Mouse (Mus musculus) CH12.LX (cell line): ENCODE data around the gene Gm20388. TPM values are rescaled to one million over a fixed set of nuclear protein-coding genes. Genes with fewer than 3 reads are reported as not detected.
A peak's percentile ranks its signal among the peaks of the same experiment; 100 is the strongest.

Source experiments
- DNase-seq: peaks from one replicate; pipeline ENCODE4 v3.0.0-alpha.2; 2013; ENCODE audit errors: extremely low read depth
- H3K27ac ChIP-seq: 2 replicates; pipeline ENCODE4 v1.5.1; 2012; ENCODE audit warnings: low read depth, mild to moderate bottlenecking, control low read depth, moderate library complexity; ENCODE audit not compliant: insufficient read depth
- H3K27me3 ChIP-seq: replicated peaks from 2 replicates; pipeline ENCODE3; 2012; ENCODE audit warnings: inconsistent platforms
- H3K36me3 ChIP-seq, 2 experiments: replicated peaks in 1 of 2; 2 replicates each; pipeline versions ENCODE3 to v1.6.1; 2012; ENCODE audit warnings: inconsistent platforms in 1 of 2, low read length in 1 of 2, mild to moderate bottlenecking in 1 of 2, mixed read lengths in 1 of 2, moderate library complexity in 1 of 2; ENCODE audit not compliant: control insufficient read depth in 1 of 2, insufficient read depth in 1 of 2
- H3K4me1 ChIP-seq, 2 experiments: 2 replicates each; pipeline ENCODE4 v1.6.1; 2012; ENCODE audit warnings: inconsistent platforms in 1 of 2, moderate library complexity in 1 of 2; ENCODE audit not compliant: insufficient read depth in 2 of 2, control insufficient read depth in 1 of 2
- H3K4me2 ChIP-seq: 2 replicates; pipeline ENCODE4 v1.6.1; 2012; ENCODE audit warnings: low read depth, mild to moderate bottlenecking, control low read depth; ENCODE audit not compliant: poor library complexity, insufficient read depth, severe bottlenecking
- H3K4me3 ChIP-seq, 3 experiments: fragments of 150-350 bp in 1 of 3; sonication (generic) in 1 of 3; replicated peaks in 1 of 3; 2 replicates each; pipeline versions ENCODE3 to v1.5.1; 2011 to 2012; ENCODE audit warnings: low read depth in 2 of 3, low read length in 2 of 3, mild to moderate bottlenecking in 2 of 3, moderate library complexity in 2 of 3, control low read depth in 1 of 3, improper control_type of control experiment in 1 of 3, inconsistent platforms in 1 of 3, mixed read lengths in 1 of 3; ENCODE audit not compliant: poor library complexity in 1 of 3
- H3K79me2 ChIP-seq: replicated peaks from 2 replicates; pipeline ENCODE4 v1.6.1; 2012; ENCODE audit warnings: mild to moderate bottlenecking, moderate library complexity; ENCODE audit not compliant: control insufficient read depth, poor library complexity, insufficient read depth, severe bottlenecking; ENCODE audit errors: extremely low read depth
- H3K9ac ChIP-seq: 2 replicates; pipeline ENCODE4 v1.6.1; 2012; ENCODE audit warnings: low read depth, mild to moderate bottlenecking, control low read depth, moderate library complexity; ENCODE audit not compliant: insufficient read depth
- H3K9me3 ChIP-seq: replicated peaks from 2 replicates; pipeline ENCODE3; 2012; ENCODE audit warnings: low read length, inconsistent platforms, mixed read lengths
- ELF1 ChIP-seq: IDR thresholded peaks from 2 replicates; pipeline ENCODE4 v1.6.1; 2014; ENCODE audit warnings: low read depth, mild to moderate bottlenecking, inconsistent platforms, low read length, improper control_type of control experiment
- NELFE ChIP-seq: IDR thresholded peaks from 2 replicates; pipeline ENCODE4 v1.6.1; 2011; ENCODE audit warnings: low read depth, low read length, improper control_type of control experiment
- PAX5 ChIP-seq: IDR thresholded peaks from 2 replicates; pipeline ENCODE4 v1.6.1; 2012; ENCODE audit warnings: low read length, inconsistent platforms, mixed read lengths
- POLR2AphosphoS2 ChIP-seq: IDR thresholded peaks from 2 replicates; pipeline ENCODE4 v1.6.1; 2011; ENCODE audit warnings: low read depth, low read length, improper control_type of control experiment
- SMC3 ChIP-seq: IDR thresholded peaks from 2 replicates; pipeline ENCODE4 v1.6.1; 2011; ENCODE audit warnings: low read depth, low read length, improper control_type of control experiment
- USF1 ChIP-seq: IDR thresholded peaks from 2 replicates; pipeline ENCODE4 v1.6.1; 2014; ENCODE audit warnings: low read depth, mild to moderate bottlenecking, inconsistent platforms, low read length, improper control_type of control experiment
- USF2 ChIP-seq: conservative IDR thresholded peaks from 2 replicates; pipeline ENCODE4 v1.6.1; 2011; ENCODE audit warnings: low read depth, low read length, improper control_type of control experiment
- dilution Hi-C: fragments of 300-500 bp; cut with MboI; formaldehyde crosslinking; loops from 2 replicates; pipeline ENCODE4 v1.14.3; 2020; ENCODE audit warnings: low sequenced_read_pairs; ENCODE audit not compliant: extremely low pct_unique_long_range_greater_than_20kb, extremely low pct_ligation_motif_present
- in situ Hi-C: fragments of 300-500 bp; cut with MboI; formaldehyde crosslinking; loops from 3 replicates; pipeline ENCODE4 v1.14.3; 2019; ENCODE audit warnings: low sequenced_read_pairs, low pct_ligation_motif_present, low pct_unique_long_range_greater_than_20kb, mixed read lengths
- polyA plus RNA-seq: library from polyadenylated mRNA; unstranded; fragments of >175 nt; gene quantifications from 2 replicates; pipeline ENCODE4 v1.2.1, GENCODE M21; 2012; ENCODE audit warnings: low read depth; ENCODE audit not compliant: insufficient read length
- total RNA-seq, 2 experiments: library from RNA; depleted of rRNA; stranded (reverse); fragments of 300-350 nt in 1 of 2; fragments of >200 nt in 1 of 2; gene quantifications; 2 replicates each; pipeline ENCODE4 v1.2.3; 2012 to 2014

Gene Gm20388
- total and polyA plus RNA-seq, 3 experiments: 14.8 to 26.3 (median 22.2) TPM

- in situ Hi-C loops (no loop called here), dilution Hi-C loops (no loop called here)
- H3K9me3 ChIP-seq: peaks cover 3% of the 10 kb centered on the region
- H3K9ac ChIP-seq: no peak overlapping the region
- no peak for TF ChIP-seq ELF1
- no peak overlapping the region for H3K27ac ChIP-seq
- H3K27me3 ChIP-seq: peaks cover 89% of the 10 kb centered on the region
- no peaks in the 10 kb centered on the region for H3K79me2 ChIP-seq
- no peak overlapping the region for H3K4me3 ChIP-seq
- no peak overlapping the region for H3K4me2 ChIP-seq
- peak; percentile 26 for DNase-seq
- peaks cover 7 to 20% of the 10 kb centered on the region in 2 experiments for H3K4me1 ChIP-seq
- H3K36me3 ChIP-seq: no peaks in the 10 kb centered on the region
Observed at GRCm38 (mm10) chr8:120120951-120121350, 210.3 kb downstream of the Gm20388 start.

GRCm38 (mm10) chr8:120124261-120124660 is 213.6 kb downstream of the Gm20388 start:
- H3K9me3 ChIP-seq: peaks cover 8% of the 10 kb centered on the region
- DNase-seq: no peak
- H3K4me2 ChIP-seq: no peak overlapping the region
- no peak for TF ChIP-seq USF1
- in situ Hi-C loops: no loop called here
- no peak overlapping the region for H3K4me3 ChIP-seq
- dilution Hi-C loops: no loop called here
- H3K79me2 ChIP-seq: no peaks in the 10 kb centered on the region
- H3K27ac ChIP-seq: no peak overlapping the region
- H3K4me1 ChIP-seq: peaks cover 7 to 17% of the 10 kb centered on the region in 2 experiments
- H3K27me3 ChIP-seq: peaks cover 84% of the 10 kb centered on the region
- H3K9ac ChIP-seq: no peak overlapping the region
- H3K36me3 ChIP-seq: no peaks in the 10 kb centered on the region

- Histone ChIP-seq H3K79me2 (no peaks in the 10 kb centered on the region), H3K4me3 (no peak overlapping the region), H3K9ac (no peak overlapping the region), H3K27ac (no peak overlapping the region), H3K27me3 (peaks cover 86% of the 10 kb centered on the region), H3K4me1 (peaks cover 4 to 10% of the 10 kb centered on the region in 2 experiments)
- dilution Hi-C loops: no loop called here
- TF ChIP-seq ELF1: no peak
- no peak for TF ChIP-seq PAX5
- no peak for TF ChIP-seq NELFE
- no peak for TF ChIP-seq POLR2AphosphoS2
- TF ChIP-seq USF2: no peak
- TF ChIP-seq SMC3: no peak
- TF ChIP-seq, all 38 proteins: peak for 0
- in situ Hi-C loops: no loop called here
- no peak overlapping the region for H3K4me2 ChIP-seq
- DNase-seq: no peak
- H3K9me3 ChIP-seq: peaks cover 8% of the 10 kb centered on the region
- no peaks in the 10 kb centered on the region for H3K36me3 ChIP-seq
Observed at GRCm38 (mm10) chr8:120124836-120125389, 214.3 kb downstream of the Gm20388 start.
